Mouse (Mus musculus) cerebellum, adult 11 months (tissue): ENCODE results near the gene Tra2a.

Experiments
- DNase-seq: peaks from one replicate; pipeline ENCODE4 v3.0.0; 2022

Gene Tra2a

DNA sequence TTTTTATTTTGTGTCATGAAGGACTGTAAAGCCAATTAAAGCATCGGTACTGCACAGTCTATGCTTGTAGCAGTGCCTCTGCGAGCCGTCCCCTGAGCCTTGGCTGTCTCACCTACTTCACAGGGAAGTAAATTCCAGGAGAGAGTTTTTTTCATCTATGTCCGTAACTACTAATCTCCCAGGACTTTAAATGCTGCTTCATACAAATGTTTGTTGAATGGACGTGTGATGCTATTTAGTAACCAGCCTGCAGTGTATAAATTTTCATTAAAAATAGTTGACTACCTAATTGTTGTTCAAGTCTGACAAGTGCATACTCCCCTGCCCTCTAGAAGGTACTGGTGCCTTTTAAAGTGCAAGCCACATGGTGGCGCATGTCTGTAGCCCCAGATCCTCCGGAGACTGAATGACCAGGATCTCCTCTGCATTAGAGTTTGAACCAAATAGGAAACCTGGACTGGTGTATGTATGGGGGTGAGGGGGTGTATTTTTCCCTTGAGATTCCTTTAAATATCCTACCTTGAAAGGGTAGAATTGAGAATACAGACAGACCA lies 35.6 kb downstream of the Tra2a start:
- no peak for DNase-seq

DNA sequence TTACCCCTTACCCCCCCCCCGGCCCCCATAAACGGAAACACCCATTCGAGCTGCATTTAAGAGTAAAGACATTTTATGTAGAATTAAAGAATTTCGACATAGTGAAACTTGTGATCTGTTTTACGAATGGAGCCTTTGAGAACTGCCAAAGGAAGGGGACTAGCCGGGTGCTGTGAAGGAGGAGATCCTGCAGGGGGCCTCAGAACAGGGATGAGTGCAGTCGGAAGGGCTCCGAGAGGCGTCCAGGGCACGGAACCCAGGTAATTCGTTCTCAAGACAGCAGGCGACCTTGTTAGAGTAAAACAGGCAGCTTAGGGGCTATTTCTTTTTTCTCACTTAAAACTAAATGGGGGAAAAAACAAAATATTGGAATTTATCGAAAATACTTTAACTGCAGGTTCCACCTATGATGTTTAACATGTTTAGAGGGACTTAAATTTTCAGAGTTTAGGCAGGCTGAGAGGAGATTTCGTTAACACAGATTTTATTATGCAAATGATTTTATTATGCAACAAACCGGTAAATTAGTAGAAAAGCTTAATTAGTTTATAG lies 36.6 kb downstream of the Tra2a start:
- no peak for DNase-seq

- no peak for DNase-seq
These were observed 38.1 kb downstream of the Tra2a start for GRCm38 (mm10) chr6:49225728-49226123.

GRCm38 (mm10) chr6:49224923-49225727 lies 38.7 kb downstream of the Tra2a start:
- DNase-seq: no peak

DNA sequence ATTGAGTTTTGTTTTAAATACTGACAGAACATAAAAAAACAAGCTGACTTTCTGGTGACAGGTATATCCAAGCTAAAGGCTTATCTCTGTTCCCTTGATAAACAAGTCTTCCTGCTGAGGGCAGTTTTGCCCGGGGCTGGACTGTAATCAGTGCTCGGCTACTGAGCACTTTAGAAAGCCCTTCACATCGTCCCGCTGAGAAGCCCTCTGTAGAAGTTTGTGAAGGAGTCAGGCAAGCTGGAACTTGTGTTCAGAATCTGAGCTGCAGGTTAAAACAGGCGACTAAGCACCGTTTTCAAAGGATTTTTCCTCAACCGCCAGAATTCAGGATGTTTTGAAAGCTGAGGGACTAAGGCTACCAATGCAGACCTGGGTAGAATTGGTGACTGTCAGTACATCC lies 41.9 kb downstream of the Tra2a start:
- no peak for DNase-seq

GRCm38 (mm10) chr6:49219920-49220604 lies 43.8 kb downstream of the Tra2a start:
- DNase-seq: no peak

DNA sequence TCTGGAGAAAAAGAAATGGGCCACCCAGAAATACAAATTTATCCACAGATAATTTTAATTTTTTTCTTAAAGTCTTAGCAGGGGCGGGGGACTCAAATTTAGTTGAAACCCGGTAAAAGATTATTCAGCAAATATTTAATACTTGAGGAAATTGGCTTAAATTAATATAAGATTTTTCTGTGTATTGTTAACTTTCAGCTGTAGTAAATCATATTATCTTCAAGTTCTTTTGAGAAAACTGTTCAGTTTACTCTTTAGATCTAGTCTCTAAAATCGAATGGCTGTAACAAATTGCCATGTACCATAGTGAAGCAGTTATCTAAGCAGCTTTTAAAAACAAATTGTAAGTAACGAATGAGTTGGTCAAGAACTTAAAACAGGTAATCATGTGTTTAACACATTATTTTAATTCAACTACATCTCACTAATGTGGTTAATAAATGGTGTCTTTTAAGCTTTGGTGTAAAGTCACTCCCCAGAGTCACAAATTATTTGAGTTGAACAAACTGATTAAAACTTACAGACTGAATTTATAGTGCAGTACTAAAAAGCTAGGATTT lies 44.8 kb downstream of the Tra2a start:
- no peak for DNase-seq

DNA sequence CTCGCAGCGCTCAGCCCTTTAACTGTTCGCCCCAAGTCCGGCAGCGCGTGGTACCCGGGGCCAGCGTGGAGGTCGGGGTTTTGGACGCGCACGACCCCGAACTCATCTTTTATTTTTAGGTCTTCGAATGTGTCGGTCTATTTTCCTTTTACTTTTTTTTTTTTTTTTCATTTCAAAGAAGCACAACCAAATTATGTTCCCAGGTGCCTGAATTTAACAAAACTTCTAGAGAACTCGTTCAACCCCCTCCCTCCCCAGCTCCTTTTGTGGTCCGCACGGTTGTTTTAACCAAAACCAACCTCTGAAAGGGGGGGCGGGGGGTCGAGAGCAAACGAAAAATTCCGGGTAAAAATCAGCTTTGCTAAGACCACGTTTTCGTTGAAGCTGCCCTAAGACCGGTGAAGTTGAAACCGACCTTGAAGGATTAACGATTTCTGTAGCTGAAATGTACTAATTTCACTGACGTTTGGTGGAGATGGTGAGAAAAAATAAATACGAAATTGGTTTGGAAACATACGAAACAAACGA lies 45.5 kb downstream of the Tra2a start:
- no peak for DNase-seq

DNA sequence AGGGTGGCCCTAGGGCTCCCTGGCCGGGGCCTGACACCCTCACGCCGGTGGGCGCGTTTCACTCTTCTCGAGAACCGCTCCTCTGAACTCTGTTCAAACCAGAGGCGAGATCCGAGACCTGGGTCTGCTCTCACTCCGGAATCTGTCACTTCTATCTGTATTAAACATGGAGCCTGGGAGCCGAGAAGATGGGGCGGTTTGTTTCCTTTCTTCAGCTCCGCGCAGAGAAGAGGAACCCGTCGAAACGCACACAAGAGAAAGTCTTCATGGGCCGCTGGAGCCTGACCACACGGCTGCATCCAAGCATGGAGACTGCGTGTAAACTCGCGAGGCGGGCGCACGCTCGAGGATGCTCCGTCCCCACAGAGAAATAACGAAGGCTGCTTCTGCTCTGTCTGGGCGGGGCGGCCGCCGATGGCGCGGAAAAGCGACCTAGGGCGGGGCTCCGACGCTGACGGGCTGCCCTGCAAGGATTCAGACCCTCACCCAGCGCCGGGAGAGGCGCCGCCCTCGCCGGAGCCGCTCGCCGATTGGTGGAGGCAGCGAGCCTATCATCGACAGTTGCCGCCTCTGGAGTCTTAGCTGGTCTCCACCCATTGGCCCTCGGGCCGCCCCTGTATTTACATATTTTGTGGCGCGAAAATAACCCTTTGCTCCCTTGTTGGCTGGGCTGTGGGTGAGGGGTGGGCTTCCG lies 46.1 kb downstream of the Tra2a start:
- peak; percentile 9 for DNase-seq

- no peak for DNase-seq
These were observed 46.9 kb downstream of the Tra2a start for GRCm38 (mm10) chr6:49216811-49217542.

DNA sequence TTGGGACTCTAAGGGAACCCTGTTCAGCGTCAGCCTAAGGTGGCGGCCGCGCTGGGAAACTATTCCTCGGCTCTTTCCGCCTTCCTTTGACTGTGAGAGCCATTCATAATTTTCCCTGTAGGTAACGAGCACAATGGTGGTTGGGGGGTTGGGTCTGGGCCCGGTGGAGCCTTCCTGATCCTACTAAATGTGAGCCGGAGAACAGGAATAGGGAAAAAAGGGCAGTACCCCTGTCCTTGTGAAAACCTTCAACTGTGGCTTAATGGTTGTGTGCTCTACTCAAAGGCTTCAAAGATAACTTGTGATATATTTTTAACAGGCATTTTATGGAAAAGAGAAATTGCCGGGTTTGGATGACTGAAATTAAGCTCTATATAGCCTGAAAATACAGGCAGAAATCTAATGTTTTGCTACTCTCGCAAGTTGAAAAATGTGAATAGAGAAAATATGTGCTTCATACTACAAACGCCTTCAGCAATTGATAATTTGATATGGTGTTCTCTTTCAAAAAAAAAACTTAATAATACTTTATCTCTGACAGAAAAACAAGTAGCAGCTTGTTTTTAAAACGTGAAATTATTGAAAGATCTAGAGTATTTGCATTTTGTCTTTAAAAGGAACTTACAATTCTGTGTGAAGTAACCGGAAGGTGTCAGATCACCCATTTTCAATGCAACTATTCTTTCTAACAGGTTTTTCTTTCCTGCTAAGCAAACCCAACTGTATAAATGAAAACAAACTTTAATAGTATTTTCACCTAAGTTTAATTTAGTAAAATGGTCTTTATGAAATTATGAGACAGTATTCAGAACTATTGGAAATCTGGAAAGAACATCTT lies 47.9 kb downstream of the Tra2a start:
- DNase-seq: no peak

GRCm38 (mm10) chr6:49214928-49215747 lies 48.7 kb downstream of the Tra2a start, which contains the start of gene Igf2bp3:
Igf2bp3 (minus strand) TSS chr6:49214957.
- DNase-seq: no peak

DNA sequence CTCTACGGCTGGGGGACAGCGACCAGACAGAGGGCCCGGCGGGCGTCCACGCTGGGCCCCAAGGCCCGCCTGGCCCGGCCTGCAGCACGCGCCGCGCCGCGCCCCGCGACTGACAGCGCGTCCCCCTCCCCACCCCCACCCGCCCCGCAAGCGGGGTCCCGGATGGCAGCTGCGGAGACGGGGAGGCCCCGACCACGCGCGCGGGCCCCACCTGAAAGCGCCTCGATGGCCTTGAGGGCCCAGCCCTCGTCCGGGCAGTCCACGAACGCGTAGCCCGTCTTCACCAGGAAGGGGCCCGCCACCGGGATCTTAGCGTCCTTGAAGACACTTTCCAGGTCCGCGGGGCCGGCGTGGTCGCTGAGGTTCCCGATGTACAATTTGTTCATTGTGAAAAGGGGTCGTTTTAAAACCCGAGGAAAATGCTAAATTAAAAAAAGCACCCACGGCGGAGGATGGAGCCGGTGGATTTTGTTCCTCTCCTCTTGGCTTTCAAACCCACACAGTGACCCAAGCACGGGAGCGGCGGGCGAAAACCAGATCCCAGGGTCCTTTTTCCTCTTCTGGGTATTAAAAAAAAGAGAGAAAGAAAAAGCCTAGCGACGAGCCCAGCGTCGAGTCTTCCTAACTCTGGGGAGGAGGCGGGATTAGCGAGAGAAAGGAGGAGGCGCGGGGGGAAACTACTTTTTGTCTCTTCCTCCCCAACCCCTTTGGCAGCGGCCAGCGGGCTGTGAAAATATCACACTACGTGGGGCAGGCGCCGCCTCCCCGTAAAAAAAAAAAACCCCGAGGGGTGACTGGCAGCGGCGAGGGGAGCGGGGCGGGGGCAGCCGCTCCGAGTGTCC lies 49.5 kb downstream of the Tra2a start:
- no peak for DNase-seq

DNA sequence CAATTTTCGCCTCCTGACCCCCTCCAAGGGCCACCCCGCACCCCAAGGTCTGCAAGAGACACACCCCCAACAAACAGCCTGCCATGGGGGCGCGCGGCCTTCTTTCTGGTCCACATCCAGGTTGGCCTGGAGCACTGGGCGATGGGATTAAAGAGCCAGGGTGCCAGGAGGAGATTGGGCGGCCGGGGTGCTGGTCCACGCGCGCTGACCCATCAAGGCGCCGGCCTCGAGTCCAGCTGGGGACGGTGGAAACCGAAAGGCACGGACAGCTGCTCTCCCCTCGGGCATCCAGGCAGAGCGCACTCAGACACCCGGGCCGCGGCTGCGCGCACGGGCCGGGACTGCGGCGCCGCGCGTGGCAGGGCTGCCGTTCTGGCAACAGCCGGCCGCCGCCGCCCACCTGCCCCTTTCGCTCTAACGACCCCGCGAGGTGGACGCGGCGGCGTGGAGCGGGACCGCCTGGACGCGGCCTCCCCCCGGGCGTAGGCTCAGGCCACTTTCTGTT lies 50.2 kb downstream of the Tra2a start:
- DNase-seq: no peak

GRCm38 (mm10) chr6:49212931-49213580 lies 50.8 kb downstream of the Tra2a start:
- no peak for DNase-seq

DNA sequence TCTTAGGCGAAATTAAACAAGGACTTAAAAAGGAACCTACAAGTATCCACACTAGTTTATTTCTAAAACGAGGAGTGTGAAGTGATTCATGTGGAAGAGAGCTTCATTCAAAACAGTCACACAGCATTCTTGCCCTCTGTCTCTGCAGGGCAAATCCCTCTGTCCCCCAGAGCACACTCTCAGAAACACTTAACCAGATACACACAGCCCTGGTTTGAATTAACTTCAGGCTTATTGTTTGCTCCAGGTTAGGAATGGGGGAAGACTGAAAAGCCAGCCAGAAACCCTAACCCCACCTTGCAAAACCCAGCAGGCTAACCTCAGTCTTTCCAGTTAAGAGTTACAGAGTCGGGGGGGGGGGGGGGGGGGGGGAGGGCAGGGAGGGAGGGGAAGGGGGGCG lies 51.7 kb downstream of the Tra2a start:
- DNase-seq: no peak

DNA sequence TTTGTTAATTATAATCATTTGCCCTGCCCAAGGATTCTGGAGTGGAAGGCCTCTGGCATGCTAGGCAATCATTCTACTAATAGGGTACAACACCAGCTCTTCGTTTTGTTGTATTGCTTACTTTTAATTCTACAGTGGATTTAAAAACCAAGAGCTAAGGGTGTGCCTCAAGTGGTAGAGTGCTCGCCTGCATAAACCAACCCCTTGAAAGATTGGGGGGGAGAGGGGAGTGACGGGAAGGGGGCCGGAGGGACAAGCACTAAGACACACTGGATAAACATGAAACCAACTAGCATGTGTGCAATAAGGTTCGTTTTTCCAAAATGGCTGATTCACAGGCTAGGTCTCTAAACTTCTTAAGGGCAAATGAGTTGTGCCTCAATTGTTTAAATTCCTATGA lies 52.2 kb downstream of the Tra2a start:
- DNase-seq: no peak
